Mouse (Mus musculus) monocyte, adult 2 months (primary cell): Measurements from ENCODE around the gene Olfr1152.

Source experiments
- DNase-seq, 2 experiments: peaks; one replicate each; pipeline ENCODE4 v3.0.0; 2022; ENCODE audit warnings: low spot score in 2 of 2, low read depth in 1 of 2

Olfr1152 gene

GRCm38 (mm10) chr2:87866192-87866591 is at the start of gene Olfr1152:
Gene Olfr1152 (plus strand): TSS chr2:87866492.
- DNase-seq: no peak

GRCm38 (mm10) chr2:87830233-87830632 is 36.1 kb upstream of the Olfr1152 start, which contains the start of gene Olfr1148:
Gene Olfr1148 (plus strand): TSS chr2:87830533.
- DNase-seq: no peak

DNA sequence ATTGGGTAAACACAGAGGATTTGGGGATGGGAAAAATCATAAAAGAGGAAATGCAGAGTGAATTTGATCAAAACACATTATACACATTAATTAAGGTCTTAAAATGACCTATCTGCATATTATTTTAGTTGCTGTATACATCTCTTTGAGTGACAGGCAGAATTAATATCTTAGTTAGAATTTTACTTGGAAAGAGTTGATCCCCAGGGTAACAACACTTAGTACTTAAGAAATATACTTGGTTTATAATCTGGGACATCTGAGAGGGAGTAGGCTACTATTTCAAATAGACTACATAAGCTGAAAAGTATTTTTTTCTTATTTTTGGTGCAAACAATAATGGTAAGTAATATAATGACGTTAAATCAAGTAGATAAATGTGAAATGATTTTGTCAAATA is 22.6 kb upstream of the Olfr1152 start, which contains the start of gene Olfr1150-ps1:
Gene Olfr1150-ps1 (plus strand): TSS at position 301 of the 400 bp plus-strand sequence.
- no peak for DNase-seq

GRCm38 (mm10) chr2:87855562-87855961 is 10.7 kb upstream of the Olfr1152 start, which contains the start of gene Olfr1151:
Gene Olfr1151 (plus strand): TSS chr2:87855862.
- DNase-seq: no peak

DNA sequence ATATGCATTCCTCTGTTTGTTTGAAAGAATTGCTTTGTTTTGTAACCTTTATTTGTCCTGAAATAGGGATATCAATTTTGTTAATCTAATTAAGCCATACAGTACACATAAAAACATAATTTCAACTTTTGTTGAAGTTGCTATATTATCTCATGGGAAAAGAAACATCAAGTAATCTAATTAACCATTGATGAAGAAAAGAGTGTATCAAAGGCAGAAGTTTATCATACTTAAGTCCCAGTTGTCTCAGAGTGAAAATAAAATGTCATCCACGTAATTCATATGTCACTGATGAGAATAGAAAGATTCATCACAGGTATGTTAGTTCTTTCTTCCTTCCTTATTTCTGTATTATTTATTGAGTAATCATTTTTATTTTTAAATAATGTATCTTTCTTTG is 28.4 kb downstream of the Olfr1152 start, which contains the start of gene Olfr1153:
Gene Olfr1153 (plus strand): TSS at position 301 of the 400 bp plus-strand sequence.
- no peak for DNase-seq

DNA sequence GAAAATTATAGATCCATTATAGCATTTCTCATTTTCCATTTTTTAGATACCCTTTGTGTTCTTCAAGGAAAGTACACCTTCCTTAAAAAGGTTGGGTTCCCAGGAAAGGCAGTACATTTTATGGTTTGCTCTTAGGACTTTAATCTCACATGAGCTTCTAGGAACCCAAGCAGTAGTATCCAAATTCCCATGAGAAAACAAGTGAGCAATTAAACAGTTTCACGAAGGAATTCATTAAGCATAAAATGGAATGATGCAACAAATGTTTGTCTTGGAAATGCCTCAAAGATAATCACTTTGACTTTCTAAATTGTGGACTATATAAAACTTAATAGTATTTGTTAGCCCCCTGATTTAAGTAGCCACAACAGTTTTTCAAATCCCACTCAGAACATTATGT is 38.8 kb downstream of the Olfr1152 start, which contains the start of gene Olfr1154:
Gene Olfr1154 (minus strand): TSS at position 101 of the 400 bp plus-strand sequence.
- no peak for DNase-seq
